Mouse (Mus musculus) bone marrow macrophage, adult 2 months (primary cell): ENCODE data around the gene Tmem198.

ENCODE experiments used
- CTCF ChIP-seq: IDR thresholded peaks from 2 replicates; pipeline ENCODE4 v1.5.1; 2012; ENCODE audit warnings: low read depth, mild to moderate bottlenecking, low read length, moderate library complexity
- POLR2A ChIP-seq: IDR thresholded peaks from 2 replicates; pipeline ENCODE4 v1.6.1; 2012; ENCODE audit warnings: mild to moderate bottlenecking, low read depth, low read length, borderline replicate concordance

DNA sequence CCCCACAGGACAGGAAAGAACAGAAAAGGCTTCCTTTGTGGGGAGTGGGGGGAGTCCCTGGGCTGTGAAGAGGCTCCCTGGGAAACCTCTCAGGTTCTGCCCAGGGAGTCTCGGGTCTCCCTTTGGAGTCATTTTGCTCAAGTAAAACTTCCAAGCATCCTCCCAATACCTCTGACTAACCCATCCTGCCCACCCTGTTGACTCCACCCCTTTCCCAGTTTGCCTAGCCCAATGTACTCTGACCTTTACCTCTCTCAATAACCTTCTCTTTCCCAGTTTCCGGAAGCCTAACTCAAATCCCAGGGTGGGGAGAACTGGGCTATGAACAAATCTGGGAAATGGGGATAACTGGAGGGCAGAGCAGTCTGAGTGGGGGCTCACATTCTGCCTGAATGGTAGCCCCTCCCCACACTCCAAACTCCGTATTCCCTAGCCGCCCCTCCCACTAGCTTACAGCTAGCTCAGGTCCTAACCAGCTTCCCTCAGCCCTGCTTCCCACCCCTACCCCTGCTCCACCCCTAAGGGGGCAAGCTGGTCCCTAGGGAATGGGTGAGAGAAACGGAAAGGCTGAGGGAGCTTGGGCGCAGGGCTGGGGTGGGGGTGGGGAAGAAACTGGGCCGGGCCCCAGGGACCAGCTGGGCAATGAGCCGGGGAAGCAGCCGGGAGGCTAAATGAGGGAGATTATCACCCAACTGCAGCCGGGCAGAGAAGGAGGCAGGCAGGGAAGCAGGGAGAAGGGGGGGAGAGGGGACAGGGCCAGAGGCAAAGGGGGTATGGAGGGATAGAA is 31.9 kb upstream of the Tmem198 start:
- TF ChIP-seq CTCF (no peak), POLR2A (no peak)
